Mouse (Mus musculus) lung, postnatal 0 days (tissue): Measurements from ENCODE around the gene Mindy1.

Source experiments
- CTCF ChIP-seq: IDR thresholded peaks from 2 replicates; pipeline ENCODE4 v1.5.1; 2016; ENCODE audit warnings: antibody characterized with exemption, mild to moderate bottlenecking
- EP300 ChIP-seq: IDR thresholded peaks from 2 replicates; pipeline ENCODE4 v1.6.1; 2016; ENCODE audit warnings: antibody characterized with exemption, mild to moderate bottlenecking, control low read depth

GRCm38 (mm10) chr3:95337345-95337744 lies 56.2 kb downstream of the Mindy1 start:
- no peak for TF ChIP-seq CTCF
- no peak for TF ChIP-seq EP300
